Mouse (Mus musculus) inflammation-experienced regulatory T-cells (primary cell): ENCODE data around the gene Vmn1r163. TPM values are rescaled to one million over a fixed set of nuclear protein-coding genes. Genes with fewer than 3 reads are reported as not detected.

Source experiments
- polyA plus RNA-seq, 2 experiments: library from polyadenylated mRNA; unstranded; fragments of 100-300 nt; shearing (Covaris generic); gene quantifications; one replicate each; pipeline ENCODE4 v1.2.1; 2017

Vmn1r163 gene
- polyA plus RNA-seq, result 1 to 10 TPM in 1 of 2 experiments, not detected in 1; 1.7 TPM

DNA sequence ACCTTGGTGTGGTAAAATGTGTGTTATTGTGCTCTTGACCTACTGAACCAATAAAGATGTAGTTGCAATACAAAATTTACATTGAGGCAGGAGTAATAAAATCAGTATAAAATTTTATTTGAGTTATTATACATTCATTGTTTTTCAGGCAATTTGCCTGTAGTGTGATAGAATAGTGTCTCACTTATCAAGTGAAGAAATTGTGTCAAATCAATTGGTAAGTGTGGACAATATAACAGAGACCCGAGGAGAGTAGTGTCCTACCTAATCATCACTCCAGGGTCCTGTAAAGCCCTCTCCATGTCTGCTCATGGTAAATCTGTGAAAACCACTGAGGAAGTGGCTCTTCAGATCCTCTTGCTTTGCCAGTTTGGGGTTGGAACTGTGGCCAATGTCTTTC, at the start of gene Vmn1r163:
Gene Vmn1r163, plus strand, starts transcription at position 301 of the 400 bp plus-strand sequence.

DNA sequence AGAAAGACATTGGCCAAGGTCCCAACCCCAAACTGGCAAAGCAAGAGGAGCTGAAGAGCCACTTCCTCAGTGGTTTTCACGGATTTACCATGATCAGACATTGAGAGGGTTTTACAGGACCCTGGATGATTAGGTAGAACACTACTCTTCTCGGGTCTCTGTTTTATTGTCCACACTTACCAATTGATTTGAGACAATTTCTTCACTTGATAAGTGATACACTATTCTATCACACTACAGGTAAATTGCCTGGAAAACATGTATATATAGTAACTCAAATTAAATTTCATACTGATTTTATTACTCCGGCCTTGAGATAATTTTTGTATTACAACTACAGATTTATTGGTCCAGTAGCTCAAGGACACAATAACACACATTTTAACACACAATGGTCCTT, 35.5 kb upstream of the Vmn1r163 start, which contains the start of gene Gm4216:
Gene Gm4216, minus strand, starts transcription at position 101 of the 400 bp plus-strand sequence.

GRCm38 (mm10) chr7:23067356-23067755, 12.0 kb downstream of the Vmn1r163 start, which contains the start of gene Gm8720:
Gene Gm8720, minus strand, starts transcription at chr7:23067456.

Other genes with a start within 250 kb of the Vmn1r163 start
- gene Vmn1r159, start 211.9 kb upstream of the Vmn1r163 start, polyA plus RNA-seq, result under 1 TPM in 1 of 2 experiments, not detected in 1; 0.67 TPM
- gene Vmn1r160, start 184.3 kb upstream of the Vmn1r163 start, polyA plus RNA-seq, result not detected
- gene Gm4214, start 70.9 kb upstream of the Vmn1r163 start, polyA plus RNA-seq, result not detected
- gene Gm4216, start 35.6 kb upstream of the Vmn1r163 start, polyA plus RNA-seq, result not detected
- not detected for gene Gm8720, start 11.9 kb downstream of the Vmn1r163 start, polyA plus RNA-seq
- 1 to 10 TPM in 1 of 2 experiments, under 1 TPM in 1; 0.11 to 1.3 TPM for gene Gm10662, start 88.9 kb downstream of the Vmn1r163 start, polyA plus RNA-seq
- under 1 TPM in 1 of 2 experiments, not detected in 1; 0.32 TPM for gene Vmn1r165, start 161.8 kb downstream of the Vmn1r163 start, polyA plus RNA-seq
- gene Vmn1r166, start 196.1 kb downstream of the Vmn1r163 start, polyA plus RNA-seq, result under 1 TPM in 1 of 2 experiments, not detected in 1; 0.34 TPM
- gene Gm6902, start 223.4 kb downstream of the Vmn1r163 start, polyA plus RNA-seq, result not detected
- gene Nlrp4e, start 245.7 kb downstream of the Vmn1r163 start, polyA plus RNA-seq, result under 1 TPM; 0.19 to 0.93 TPM